Mouse (Mus musculus) MEL (cell line): Measurements from ENCODE around the gene Naglu. TPM values are rescaled to one million over a fixed set of nuclear protein-coding genes. Genes with fewer than 3 reads are reported as not detected.

Source experiments
- DNase-seq: peaks from one replicate; pipeline ENCODE4 v3.0.0; 2011; ENCODE audit warnings: low read depth, low spot score
- H3K27ac ChIP-seq: 2 replicates; pipeline ENCODE4 v1.5.1; 2012; ENCODE audit warnings: low read depth, mild to moderate bottlenecking, control low read depth, low read length, moderate library complexity; ENCODE audit not compliant: control insufficient read depth
- H3K27me3 ChIP-seq, 2 experiments: fragments of 150-350 bp in 1 of 2; sonication (generic) in 1 of 2; 2 replicates each; pipeline ENCODE4 v1.6.1; 2012; ENCODE audit warnings: low read length in 2 of 2, mild to moderate bottlenecking in 2 of 2, improper control_type of control experiment in 1 of 2, moderate library complexity in 1 of 2; ENCODE audit not compliant: insufficient read depth in 2 of 2, control insufficient read depth in 1 of 2
- H3K36me3 ChIP-seq, 2 experiments: 2 replicates each; pipeline ENCODE4 v1.6.1; 2012 to 2014; ENCODE audit warnings: low read length in 2 of 2, improper control_type of control experiment in 1 of 2, inconsistent platforms in 1 of 2, mild to moderate bottlenecking in 1 of 2; ENCODE audit not compliant: insufficient read depth in 2 of 2, control insufficient read depth in 1 of 2
- H3K4me1 ChIP-seq, 2 experiments: fragments of 150-350 bp in 1 of 2; sonication (generic) in 1 of 2; 2 replicates each; pipeline ENCODE4 v1.6.1; 2012; ENCODE audit warnings: low read length in 2 of 2, improper control_type of control experiment in 1 of 2, mild to moderate bottlenecking in 1 of 2; ENCODE audit not compliant: insufficient read depth in 2 of 2, control insufficient read depth in 1 of 2
- H3K4me3 ChIP-seq, 2 experiments: fragments of 150-350 bp in 1 of 2; sonication (generic) in 1 of 2; 2 replicates each; pipeline ENCODE4 v1.5.1; 2012; ENCODE audit warnings: low read depth in 2 of 2, low read length in 2 of 2, mild to moderate bottlenecking in 2 of 2, moderate library complexity in 2 of 2, control low read depth in 1 of 2, improper control_type of control experiment in 1 of 2; ENCODE audit not compliant: control insufficient read depth in 1 of 2, insufficient read depth in 1 of 2
- H3K79me2 ChIP-seq: 2 replicates; pipeline ENCODE4 v1.6.1; 2012; ENCODE audit warnings: mild to moderate bottlenecking, low read length, moderate library complexity; ENCODE audit not compliant: control insufficient read depth, poor library complexity, insufficient read depth
- H3K9ac ChIP-seq: 2 replicates; pipeline ENCODE4 v1.6.1; 2012; ENCODE audit warnings: low read depth, mild to moderate bottlenecking, control low read depth, low read length, moderate library complexity; ENCODE audit not compliant: control insufficient read depth, poor library complexity, severe bottlenecking
- H3K9me3 ChIP-seq: fragments of 150-350 bp; sonication (generic); replicated peaks from 2 replicates; pipeline ENCODE4 v1.6.1; 2012; ENCODE audit warnings: mild to moderate bottlenecking, low read length, improper control_type of control experiment, moderate library complexity; ENCODE audit not compliant: insufficient read depth
- BHLHE40 ChIP-seq: IDR thresholded peaks from 2 replicates; pipeline ENCODE4 v1.6.1; 2012; ENCODE audit warnings: low read depth, mild to moderate bottlenecking, inconsistent platforms, low read length, improper control_type of control experiment, borderline replicate concordance
- CHD1 ChIP-seq: IDR thresholded peaks from 2 replicates; pipeline ENCODE4 v1.6.1; 2012; ENCODE audit warnings: low read depth, mild to moderate bottlenecking, inconsistent platforms, low read length, improper control_type of control experiment
- CHD2 ChIP-seq: IDR thresholded peaks from 2 replicates; pipeline ENCODE4 v1.6.1; 2011; ENCODE audit warnings: low read length, improper control_type of control experiment
- EP300 ChIP-seq, 2 experiments: IDR thresholded peaks; 2 replicates each; pipeline ENCODE4 v1.6.1; 2011; ENCODE audit warnings: improper control_type of control experiment in 2 of 2, low read length in 2 of 2, low read depth in 1 of 2, mild to moderate bottlenecking in 1 of 2
- ETS1 ChIP-seq: IDR thresholded peaks from 2 replicates; pipeline ENCODE4 v1.6.1; 2012; ENCODE audit warnings: low read depth, mild to moderate bottlenecking, inconsistent platforms, low read length, improper control_type of control experiment, moderate library complexity
- GABPA ChIP-seq: IDR thresholded peaks from 2 replicates; pipeline ENCODE4 v1.6.1; 2012; ENCODE audit warnings: low read depth, mild to moderate bottlenecking, inconsistent platforms, low read length, improper control_type of control experiment, moderate library complexity
- GATA1 ChIP-seq: IDR thresholded peaks from 2 replicates; pipeline ENCODE4 v1.6.1; 2011; ENCODE audit warnings: low read depth, low read length, improper control_type of control experiment
- HCFC1 ChIP-seq: IDR thresholded peaks from 2 replicates; pipeline ENCODE4 v1.6.1; 2012; ENCODE audit warnings: low read depth, mild to moderate bottlenecking, inconsistent platforms, low read length, improper control_type of control experiment, moderate library complexity
- JUND ChIP-seq: IDR thresholded peaks from 2 replicates; pipeline ENCODE4 v1.6.1; 2011; ENCODE audit warnings: low read depth, mild to moderate bottlenecking, improper control_type of control experiment, low read length
- KAT2A ChIP-seq: conservative IDR thresholded peaks from 2 replicates; pipeline ENCODE4 v1.6.1; 2012; ENCODE audit warnings: low read depth, low read length, improper control_type of control experiment, inconsistent platforms
- MAX ChIP-seq: IDR thresholded peaks from 2 replicates; pipeline ENCODE4 v1.6.1; 2011; ENCODE audit warnings: low read length, improper control_type of control experiment
- MAZ ChIP-seq: IDR thresholded peaks from 2 replicates; pipeline ENCODE4 v1.6.1; 2012; ENCODE audit warnings: low read depth, mild to moderate bottlenecking, inconsistent platforms, low read length, improper control_type of control experiment
- MEF2A ChIP-seq: IDR thresholded peaks from 2 replicates; pipeline ENCODE4 v1.6.1; 2014; ENCODE audit warnings: low read depth, mild to moderate bottlenecking, inconsistent platforms, low read length, improper control_type of control experiment; ENCODE audit not compliant: poor library complexity, insufficient replicate concordance, severe bottlenecking; ENCODE audit errors: extremely low read depth
- MXI1 ChIP-seq: IDR thresholded peaks from 2 replicates; pipeline ENCODE4 v1.6.1; 2011; ENCODE audit warnings: mild to moderate bottlenecking, low read depth, low read length, improper control_type of control experiment
- MYB ChIP-seq: IDR thresholded peaks from 2 replicates; pipeline ENCODE4 v1.6.1; 2011; ENCODE audit warnings: mild to moderate bottlenecking, low read depth, low read length, improper control_type of control experiment
- MYC ChIP-seq: IDR thresholded peaks from 2 replicates; pipeline ENCODE4 v1.6.1; 2011; ENCODE audit warnings: low read depth, mild to moderate bottlenecking, low read length, improper control_type of control experiment, moderate library complexity
- NELFE ChIP-seq: IDR thresholded peaks from 2 replicates; pipeline ENCODE4 v1.6.1; 2011; ENCODE audit warnings: low read depth, low read length, improper control_type of control experiment
- POLR2AphosphoS5 ChIP-seq: IDR thresholded peaks from 2 replicates; pipeline ENCODE4 v1.6.1; 2012; ENCODE audit warnings: low read depth, borderline replicate concordance, mild to moderate bottlenecking, inconsistent platforms, low read length, moderate library complexity, mixed read lengths
- RCOR1 ChIP-seq: IDR thresholded peaks from 2 replicates; pipeline ENCODE4 v1.6.1; 2012; ENCODE audit warnings: low read depth, mild to moderate bottlenecking, inconsistent platforms, low read length, improper control_type of control experiment
- SIN3A ChIP-seq: IDR thresholded peaks from 2 replicates; pipeline ENCODE4 v1.6.1; 2012; ENCODE audit warnings: low read length, improper control_type of control experiment, inconsistent platforms
- SMC3 ChIP-seq: IDR thresholded peaks from 2 replicates; pipeline ENCODE4 v1.6.1; 2011; ENCODE audit warnings: low read depth, low read length, improper control_type of control experiment
- TAL1 ChIP-seq: IDR thresholded peaks from 2 replicates; pipeline ENCODE4 v1.6.1; 2012; ENCODE audit warnings: mild to moderate bottlenecking, inconsistent platforms, low read length, moderate library complexity, mixed read lengths
- TBP ChIP-seq: IDR thresholded peaks from 2 replicates; pipeline ENCODE4 v1.8.0; 2011; ENCODE audit warnings: low read depth, low read length, improper control_type of control experiment
- UBTF ChIP-seq: IDR thresholded peaks from 2 replicates; pipeline ENCODE4 v1.6.1; 2012; ENCODE audit warnings: low read depth, mild to moderate bottlenecking, inconsistent platforms, low read length, improper control_type of control experiment, moderate library complexity, borderline replicate concordance; ENCODE audit not compliant: insufficient read depth
- USF1 ChIP-seq: IDR thresholded peaks from 2 replicates; pipeline ENCODE4 v1.6.1; 2014; ENCODE audit warnings: low read depth, mild to moderate bottlenecking, inconsistent platforms, low read length, improper control_type of control experiment, moderate library complexity
- USF2 ChIP-seq, 2 experiments: IDR thresholded peaks; 2 replicates each; pipeline ENCODE4 v1.6.1; 2011 to 2012; ENCODE audit warnings: improper control_type of control experiment in 2 of 2, low read length in 2 of 2, borderline replicate concordance in 1 of 2, inconsistent platforms in 1 of 2, low read depth in 1 of 2, mild to moderate bottlenecking in 1 of 2; ENCODE audit not compliant: insufficient read depth in 1 of 2
- ZC3H11A ChIP-seq: IDR thresholded peaks from 2 replicates; pipeline ENCODE4 v1.6.1; 2012; ENCODE audit warnings: low read depth, mild to moderate bottlenecking, inconsistent platforms, low read length, improper control_type of control experiment
- ZKSCAN1 ChIP-seq: IDR thresholded peaks from 2 replicates; pipeline ENCODE4 v1.6.1; 2012; ENCODE audit warnings: low read depth, mild to moderate bottlenecking, inconsistent platforms, low read length, improper control_type of control experiment, moderate library complexity
- ZNF384 ChIP-seq: IDR thresholded peaks from 2 replicates; pipeline ENCODE4 v1.6.1; 2012; ENCODE audit warnings: low read depth, mild to moderate bottlenecking, inconsistent platforms, low read length, improper control_type of control experiment
- polyA plus RNA-seq, 2 experiments: library from polyadenylated mRNA; stranded (reverse) in 1 of 2; unstranded in 1 of 2; fragments of >175 nt in 1 of 2; fragments of >200 nt in 1 of 2; gene quantifications; 2 replicates each; pipeline versions ENCODE4 v1.2.1 to v1.2.4; 2012; ENCODE audit warnings: low replicate concordance in 2 of 2, low read depth in 1 of 2; ENCODE audit not compliant: insufficient read length in 2 of 2, insufficient read depth in 1 of 2, missing spikeins in 1 of 2
- total RNA-seq: library from RNA; depleted of rRNA; stranded (reverse); fragments of 300-350 nt; gene quantifications from 2 replicates; pipeline ENCODE4 v1.2.3, GENCODE M21; 2012

The Naglu gene
- total and polyA plus RNA-seq, 3 experiments: 1.5 to 3.1 TPM; not detected in 1

- Histone ChIP-seq H3K9me3 (no peaks in the 10 kb centered on the region), H3K27me3 (no peaks in the 10 kb centered on the region), H3K36me3 (no peaks in the 10 kb centered on the region), H3K4me3 (no peak overlapping the region), H3K27ac (no peak overlapping the region), H3K79me2 (no peaks in the 10 kb centered on the region), H3K9ac (no peak overlapping the region), H3K4me1 (no peaks in the 10 kb centered on the region)
- no peak for DNase-seq
- TF ChIP-seq MXI1 (no peak), MEF2A (no peak), ZKSCAN1 (no peak), CHD1 (no peak), NELFE (no peak), JUND (no peak), TBP (no peak), MAX (no peak), USF2 (IDR thresholded peaks at IDR 0.05; ENCODE audit: borderline replicate concordance in 1 of 2, insufficient read depth in 1 of 2, low read depth in 1 of 2, low read length in 2 of 2) (no peak), TAL1 (no peak), MYC (no peak), KAT2A (no peak), ETS1 (no peak), POLR2AphosphoS5 (no peak), CHD2 (no peak), MAZ (no peak), ZNF384 (no peak), SMC3 (no peak), MYB (no peak), RCOR1 (no peak)
Observed at GRCm38 (mm10) chr11:101052751-101053473, 16.9 kb upstream of the Naglu start.

GRCm38 (mm10) chr11:101053974-101054373 lies 15.8 kb upstream of the Naglu start:
- H3K9me3 ChIP-seq: no peaks in the 10 kb centered on the region
- no peak overlapping the region for H3K9ac ChIP-seq
- H3K36me3 ChIP-seq: no peaks in the 10 kb centered on the region
- no peaks in the 10 kb centered on the region for H3K79me2 ChIP-seq
- DNase-seq: peak; percentile 67
- H3K27me3 ChIP-seq: no peaks in the 10 kb centered on the region
- H3K4me3 ChIP-seq: no peak overlapping the region
- H3K4me1 ChIP-seq: no peaks in the 10 kb centered on the region
- H3K27ac ChIP-seq: no peak overlapping the region
- TF ChIP-seq SMC3 (peak; percentile 74), ZNF384 (peak; percentile 47; the same call in 1 of the 2 replicates), TBP (no peak), TAL1 (no peak), UBTF (no peak), MAZ (no peak), KAT2A (no peak), CHD2 (no peak), HCFC1 (no peak), POLR2AphosphoS5 (no peak), MAX (no peak), MYB (no peak), USF2 (IDR thresholded peaks at IDR 0.05; ENCODE audit: borderline replicate concordance in 1 of 2, insufficient read depth in 1 of 2, low read depth in 1 of 2, low read length in 2 of 2) (no peak), GATA1 (no peak), SIN3A (no peak), USF1 (no peak), GABPA (no peak), EP300 (IDR thresholded peaks at IDR 0.05; ENCODE audit: low read depth in 1 of 2, low read length in 2 of 2) (no peak), ZC3H11A (peak; percentile 76), NELFE (no peak), BHLHE40 (no peak)
